Mouse (Mus musculus) ES-E14 (cell line): ENCODE data around the gene Cbr2.

Experiments used
- CHD2 ChIP-seq: IDR thresholded peaks from 2 replicates; pipeline ENCODE4 v1.6.1; 2014; ENCODE audit warnings: mild to moderate bottlenecking, low read depth, low read length, inconsistent platforms
- HCFC1 ChIP-seq: IDR thresholded peaks from 2 replicates; pipeline ENCODE4 v1.6.1; 2012; ENCODE audit warnings: low read length, inconsistent platforms, borderline replicate concordance; ENCODE audit not compliant: insufficient read depth
- MAFK ChIP-seq: IDR thresholded peaks from 2 replicates; pipeline ENCODE4 v1.6.1; 2014; ENCODE audit warnings: mild to moderate bottlenecking, low read depth, low read length, inconsistent platforms; ENCODE audit not compliant: insufficient read depth

- TF ChIP-seq MAFK (0 out of 2 replicates have a peak, but pooled peaks have one; percentile 19), HCFC1 (peak; percentile 51; the same call in 1 of the 2 replicates), CHD2 (no peak)
Observed at GRCm38 (mm10) chr11:120720450-120720849, 11.5 kb downstream of the Cbr2 start.
